Mouse (Mus musculus) frontal cortex, adult 2 months (tissue): ENCODE data around the gene March1. TPM values are rescaled to one million over a fixed set of nuclear protein-coding genes. Genes with fewer than 3 reads are reported as not detected.
A peak's percentile ranks its signal among the peaks of the same experiment; 100 is the strongest.
"Not testable (repeated sequence)": the region's sequence is repeated elsewhere in the genome, so short reads cannot be mapped to it uniquely, and the experiment has no call there.

Experiments used
- DNase-seq, 2 experiments: peaks; one replicate each; pipeline ENCODE4 v3.0.0; 2022; ENCODE audit warnings: low spot score in 1 of 2; ENCODE audit errors: extremely low spot score in 1 of 2
- polyA plus RNA-seq: library from polyadenylated mRNA; depleted of rRNA; stranded (reverse); fragments of >200 nt; gene quantifications from 2 replicates; pipeline ENCODE4 v1.2.3, GENCODE M21; 2012

March1 gene
- polyA plus RNA-seq, 1 experiment = 12.4 TPM

GRCm38 (mm10) chr8:66405796-66406195 is 788.1 kb downstream of the March1 start:
- DNase-seq = not testable (repeated sequence)

- no peak for DNase-seq
These were observed 789.1 kb downstream of the March1 start for GRCm38 (mm10) chr8:66406596-66407361.

- DNase-seq = no peak
These were observed 792.4 kb downstream of the March1 start for GRCm38 (mm10) chr8:66410080-66410615.

GRCm38 (mm10) chr8:66413101-66413500 is 795.4 kb downstream of the March1 start:
- DNase-seq = no peak

GRCm38 (mm10) chr8:66415234-66415633 is 797.5 kb downstream of the March1 start:
- no peak for DNase-seq

- DNase-seq = not testable (repeated sequence)
These were observed 799.9 kb downstream of the March1 start for GRCm38 (mm10) chr8:66417591-66417990.

- DNase-seq = no peak
These were observed 812.9 kb downstream of the March1 start for GRCm38 (mm10) chr8:66430639-66431038.

- DNase-seq = no peak
These were observed 815.9 kb downstream of the March1 start for GRCm38 (mm10) chr8:66433577-66433976.

GRCm38 (mm10) chr8:66436804-66437203 is 819.1 kb downstream of the March1 start:
- no peak for DNase-seq

GRCm38 (mm10) chr8:66437929-66438328 is 820.2 kb downstream of the March1 start:
- no peak for DNase-seq

GRCm38 (mm10) chr8:66438468-66438867 is 820.8 kb downstream of the March1 start:
- no peak for DNase-seq

- peak in 1 of 2 experiments; percentile 28 for DNase-seq
These were observed 823.4 kb downstream of the March1 start for GRCm38 (mm10) chr8:66441123-66441522.

GRCm38 (mm10) chr8:66442778-66443177 is 825.1 kb downstream of the March1 start:
- DNase-seq = peak; percentile 25 to 85

GRCm38 (mm10) chr8:66444141-66444540 is 826.4 kb downstream of the March1 start:
- no peak for DNase-seq

GRCm38 (mm10) chr8:66445351-66445750 is 827.7 kb downstream of the March1 start:
- DNase-seq = no peak

GRCm38 (mm10) chr8:66450691-66451090 is 833.0 kb downstream of the March1 start:
- DNase-seq = peak in 1 of 2 experiments; percentile 75

GRCm38 (mm10) chr8:66457057-66457456 is 839.4 kb downstream of the March1 start:
- DNase-seq = no peak

GRCm38 (mm10) chr8:66469821-66470220 is 852.1 kb downstream of the March1 start:
- no peak for DNase-seq

- no peak for DNase-seq
These were observed 859.2 kb downstream of the March1 start for GRCm38 (mm10) chr8:66476880-66477279.

GRCm38 (mm10) chr8:66486084-66486763 is 868.5 kb downstream of the March1 start, which contains the start of gene Tma16:
Gene Tma16 (minus strand): TSS chr8:66486530.
- peak; percentile 56 to 89 for DNase-seq

GRCm38 (mm10) chr8:66488556-66488955 is 870.9 kb downstream of the March1 start:
- no peak for DNase-seq
